Mouse (Mus musculus): Measurements from ENCODE around the gene Prp2. TPM values are rescaled to one million over a fixed set of nuclear protein-coding genes. Genes with fewer than 3 reads are reported as not detected.
"Not testable (repeated sequence)": the region's sequence is repeated elsewhere in the genome, so short reads cannot be mapped to it uniquely, and the experiment has no call there.

Gene Prp2
- total RNA-seq (2021) (not detected), polyA plus RNA-seq (2012; rRNA removed) (not detected in 2 replicates)
- long read RNA-seq, result 0 reads

- DNase-seq, result not testable (repeated sequence)
Measured at GRCm38 (mm10) chr6:132595613-132596012, at the start of gene Prp2. TSS of gene Prp2 (plus strand) at chr6:132595913.

GRCm38 (mm10) chr6:132569509-132569908, 26.2 kb upstream of the Prp2 start, which contains the start of gene Prh1:
TSS of gene Prh1 (plus strand) at chr6:132569809.
- not testable (repeated sequence) for DNase-seq

GRCm38 (mm10) chr6:132649399-132649798, 53.7 kb downstream of the Prp2 start:
- no peak for DNase-seq

Other genes with a start within 250 kb of the Prp2 start
- not detected for gene Gm8882, start 231.8 kb upstream of the Prp2 start, total RNA-seq (2021)
- not detected in 2 replicates for gene Gm8882, start 231.8 kb upstream of the Prp2 start, polyA plus RNA-seq (2012; rRNA removed)
- gene Prh1, start 26.1 kb upstream of the Prp2 start, total RNA-seq (2021), result not detected
- gene Prh1, start 26.1 kb upstream of the Prp2 start, polyA plus RNA-seq (2012; rRNA removed), result not detected in 2 replicates
- gene A630073D07Rik, start 55.6 kb downstream of the Prp2 start, total RNA-seq (2021), result not detected
- gene A630073D07Rik, start 55.6 kb downstream of the Prp2 start, polyA plus RNA-seq (2012; rRNA removed), result not detected in 2 replicates
- not detected for gene Tas2r120, start 61.0 kb downstream of the Prp2 start, total RNA-seq (2021)
- gene Tas2r120, start 61.0 kb downstream of the Prp2 start, polyA plus RNA-seq (2012; rRNA removed), result not detected in 2 replicates
- gene Tas2r121, start 105.1 kb downstream of the Prp2 start, total RNA-seq (2021), result not detected
- not detected in 2 replicates for gene Tas2r121, start 105.1 kb downstream of the Prp2 start, polyA plus RNA-seq (2012; rRNA removed)
- gene Tas2r122, start 116.0 kb downstream of the Prp2 start, total RNA-seq (2021), result not detected
- gene Tas2r122, start 116.0 kb downstream of the Prp2 start, polyA plus RNA-seq (2012; rRNA removed), result not detected in 2 replicates
- gene Tas2r115, start 142.1 kb downstream of the Prp2 start, total RNA-seq (2021), result not detected
- gene Tas2r115, start 142.1 kb downstream of the Prp2 start, polyA plus RNA-seq (2012; rRNA removed), result not detected in 2 replicates
- gene Tas2r124, start 158.8 kb downstream of the Prp2 start, total RNA-seq (2021), result not detected
- not detected in 2 replicates for gene Tas2r124, start 158.8 kb downstream of the Prp2 start, polyA plus RNA-seq (2012; rRNA removed)
- not detected for gene Tas2r102, start 166.2 kb downstream of the Prp2 start, total RNA-seq (2021)
- not detected in 2 replicates for gene Tas2r102, start 166.2 kb downstream of the Prp2 start, polyA plus RNA-seq (2012; rRNA removed)
- gene Tas2r136, start 182.2 kb downstream of the Prp2 start, total RNA-seq (2021), result not detected
- gene Tas2r136, start 182.2 kb downstream of the Prp2 start, polyA plus RNA-seq (2012; rRNA removed), result not detected in 2 replicates
- not detected for gene Tas2r117, start 206.9 kb downstream of the Prp2 start, total RNA-seq (2021)
- not detected in 2 replicates for gene Tas2r117, start 206.9 kb downstream of the Prp2 start, polyA plus RNA-seq (2012; rRNA removed)

Measured in adrenal gland, adult 2 months (tissue).